Mouse (Mus musculus): ENCODE measurements at regions not wholly inside any gene's neighbourhood (a gene's known extent, or its start where the extent isn't known, plus 50 kb on each side); places are given as distances from the start of the nearest gene placed in this dataset.

DNA sequence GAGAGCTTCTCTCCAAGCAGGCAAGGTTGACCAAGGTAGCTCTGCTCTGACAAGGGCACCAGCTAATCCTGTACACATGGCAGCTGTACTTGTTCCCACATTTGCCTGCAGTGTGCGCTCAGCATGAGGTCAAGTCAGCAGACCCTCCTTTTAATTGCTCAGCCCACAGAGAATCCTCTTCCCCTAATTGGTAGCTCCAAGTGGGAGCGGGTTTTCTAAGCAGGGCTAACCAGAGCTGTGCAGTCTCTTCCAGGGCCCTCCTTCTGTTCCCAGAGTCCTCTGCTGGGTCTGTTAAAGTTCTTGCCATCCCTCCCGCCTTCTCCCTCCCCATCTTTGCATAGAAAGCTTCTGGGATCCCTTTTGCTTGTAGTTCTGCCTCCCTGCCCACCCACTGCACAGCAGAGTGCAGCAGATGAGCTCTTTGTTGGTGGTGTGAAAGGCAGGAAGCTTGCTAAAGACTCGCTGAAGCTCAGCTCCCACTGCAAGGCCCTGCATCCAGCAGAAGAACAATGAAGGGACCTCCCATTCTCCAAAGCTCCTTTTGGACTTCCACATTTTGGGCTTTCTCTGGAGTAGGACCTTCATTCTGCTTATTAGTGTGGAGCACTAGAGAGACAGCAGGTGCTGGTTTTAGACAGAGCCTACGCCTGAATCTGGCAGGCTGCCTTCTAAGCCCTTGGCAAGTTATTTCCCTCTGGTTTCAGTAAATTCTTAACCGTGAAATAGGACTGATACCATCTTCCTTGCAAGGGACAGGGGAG is 235.3 kb upstream of the Serp2 start:
- DNase-seq (ENCODE audit: low spot score in 2 of 2) = peak; percentile 61 to 68

DNA sequence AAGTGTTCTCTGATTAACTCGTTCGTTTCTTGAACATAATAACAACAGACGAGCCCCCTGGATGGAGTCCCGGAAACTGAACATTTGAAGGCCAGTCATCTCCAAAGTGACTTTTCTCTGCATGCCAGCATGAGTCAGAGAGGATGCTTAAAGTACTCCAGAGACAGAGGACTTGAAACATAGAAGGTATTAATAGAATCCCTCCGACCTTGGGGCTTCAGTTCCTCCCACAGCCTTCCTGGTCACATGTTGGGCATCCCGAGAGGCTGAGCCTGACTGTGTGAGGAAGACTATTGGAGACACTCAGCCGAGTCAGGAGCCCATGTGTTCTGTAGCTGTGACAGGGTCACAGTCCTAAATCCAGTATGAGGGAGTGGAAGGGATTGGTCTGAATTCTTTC is 232.7 kb upstream of the Serp2 start:
- no peak for DNase-seq (ENCODE audit: low spot score in 2 of 2)

DNA sequence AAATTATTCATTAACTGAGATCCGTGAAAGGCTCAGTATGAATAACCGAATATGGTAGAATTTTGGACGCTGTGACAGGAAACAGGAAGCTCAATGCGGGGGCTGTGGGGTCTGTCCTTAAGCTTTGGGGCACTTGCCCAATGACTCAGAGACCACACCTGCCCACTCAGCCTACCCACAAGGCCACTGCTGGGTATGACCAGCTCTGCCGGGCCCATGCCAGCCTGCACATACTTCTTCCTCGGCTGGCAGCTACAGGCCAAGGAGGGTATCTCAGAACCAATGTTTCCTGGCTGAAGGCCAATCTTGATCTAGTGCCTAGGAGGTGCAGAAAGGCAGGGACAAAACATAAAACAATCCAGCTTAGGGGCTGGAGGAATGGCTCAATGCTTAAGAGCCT is 230.9 kb upstream of the Serp2 start:
- no peak for DNase-seq (ENCODE audit: low spot score in 2 of 2)

DNA sequence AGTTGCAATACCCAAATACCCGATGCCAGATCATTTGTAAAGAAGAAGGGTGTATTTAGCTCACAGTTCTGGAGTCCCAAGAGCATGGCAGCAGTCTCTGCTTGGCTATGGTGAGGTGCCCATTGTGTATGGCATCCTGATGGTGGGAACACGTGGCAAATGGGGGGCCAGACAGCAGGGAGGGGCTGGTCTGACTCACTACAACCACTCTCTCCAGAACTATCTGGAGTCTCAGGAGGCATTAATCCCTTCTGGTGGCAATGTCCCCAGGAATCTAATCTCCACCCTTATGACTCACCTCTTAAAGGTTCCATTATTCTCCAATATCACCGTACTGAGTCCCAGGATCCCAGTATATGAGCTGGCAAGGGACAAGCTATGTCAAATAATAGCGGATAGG is 229.5 kb upstream of the Serp2 start:
- no peak for DNase-seq (ENCODE audit: low spot score in 2 of 2)

DNA sequence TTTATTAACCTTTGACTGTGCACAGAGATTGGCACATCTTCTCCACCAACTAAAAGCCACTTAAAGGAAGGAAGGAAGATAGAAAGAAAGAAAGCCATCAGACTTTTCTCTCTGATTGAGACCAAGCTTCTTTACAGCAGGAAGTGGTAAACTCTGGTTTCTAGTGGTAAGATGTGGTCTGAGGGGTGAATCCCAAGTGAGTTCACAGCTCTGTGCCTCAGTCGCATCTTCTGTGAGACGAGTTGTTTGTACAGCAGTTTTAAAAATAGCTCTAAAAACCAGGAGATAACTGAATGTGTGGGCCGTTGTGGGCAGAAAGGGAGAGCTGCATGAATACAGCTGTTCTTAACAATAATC is 224.8 kb upstream of the Serp2 start:
- no peak for DNase-seq (ENCODE audit: low spot score in 2 of 2)

DNA sequence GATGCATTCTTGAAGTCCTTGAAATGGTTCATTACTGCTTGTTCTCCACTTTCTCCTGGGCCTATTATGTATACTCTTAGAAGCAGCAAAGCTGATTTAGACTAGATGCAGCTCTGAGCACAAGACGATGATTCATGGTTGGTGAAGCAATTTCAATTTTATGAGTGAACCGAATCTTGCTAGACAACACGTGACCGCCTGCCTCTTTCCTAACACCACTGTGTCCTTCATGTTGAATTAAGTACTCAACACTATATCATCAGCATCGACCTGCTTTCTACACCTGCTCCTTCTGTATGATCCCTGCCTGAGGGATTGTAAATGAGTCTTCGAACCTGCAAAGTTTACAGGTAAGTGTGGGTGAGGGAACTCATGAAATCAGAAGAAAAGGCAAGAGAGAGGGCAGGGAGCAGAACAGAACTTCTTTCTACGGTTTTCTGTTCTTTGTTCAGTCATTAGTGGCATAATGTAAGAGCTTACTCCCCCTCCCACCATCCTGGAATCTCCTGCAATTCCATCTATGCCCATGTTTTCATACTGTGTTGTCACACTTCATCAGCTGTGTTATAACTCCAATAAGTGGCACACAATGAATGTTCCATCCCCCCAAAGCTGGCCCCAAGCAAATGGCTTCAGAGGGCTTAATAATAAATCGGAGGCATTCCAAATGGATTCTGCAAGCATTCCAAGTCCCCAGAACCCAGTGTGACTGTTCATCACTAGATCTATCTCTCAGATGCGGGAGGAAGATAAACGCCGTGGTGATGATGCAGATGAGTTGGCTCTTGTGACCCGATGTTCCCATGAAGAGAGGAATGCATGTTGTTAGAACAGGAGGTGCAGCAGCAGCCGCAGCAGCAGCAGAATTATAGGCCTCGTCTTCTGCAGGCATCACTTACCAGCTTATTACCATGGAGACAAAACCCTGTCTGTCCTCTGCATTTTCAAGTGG is 224.2 kb upstream of the Serp2 start:
- DNase-seq (ENCODE audit: low spot score in 2 of 2) = no peak

DNA sequence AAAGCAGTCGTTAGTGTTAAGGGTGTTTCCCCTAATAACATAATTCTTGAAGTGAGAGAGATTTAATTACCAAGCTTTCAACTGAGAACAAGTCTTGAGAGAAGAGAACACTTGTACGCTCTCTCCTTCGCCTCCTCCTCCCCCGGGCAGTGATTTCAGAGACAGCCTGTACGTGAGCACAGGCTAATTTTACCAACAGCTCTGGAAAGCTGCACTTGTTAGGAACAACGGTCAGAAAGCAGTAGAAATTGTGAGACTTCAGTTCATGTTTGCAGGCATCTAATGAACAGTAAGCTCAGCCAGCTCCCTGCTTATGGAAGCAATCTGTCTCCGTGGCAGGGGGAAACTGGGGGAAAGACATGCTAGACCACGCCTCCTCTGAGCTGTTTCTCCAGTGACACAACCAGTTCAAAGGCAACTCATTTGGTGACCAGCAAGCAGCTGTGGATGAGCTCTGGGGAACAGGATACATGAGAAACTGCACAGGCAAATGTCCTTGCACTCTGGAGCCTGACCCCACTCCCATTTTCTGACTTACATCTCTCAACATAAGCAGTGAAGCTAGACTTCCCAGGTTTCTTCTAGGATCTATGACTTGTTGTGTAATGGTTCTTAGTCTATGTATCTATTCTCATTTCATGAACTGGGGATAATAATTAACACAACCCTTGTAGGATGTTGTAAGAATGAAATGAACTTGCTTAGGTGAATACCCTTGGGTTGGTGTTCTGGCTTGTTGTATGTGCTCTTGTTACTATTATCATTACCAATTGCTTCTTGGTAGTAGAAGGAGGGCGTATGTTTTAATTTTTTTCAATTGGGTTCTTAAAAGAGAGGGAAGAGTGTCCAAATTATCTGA is 222.1 kb upstream of the Serp2 start:
- DNase-seq (ENCODE audit: low spot score in 2 of 2) = peak; percentile 72 to 84

DNA sequence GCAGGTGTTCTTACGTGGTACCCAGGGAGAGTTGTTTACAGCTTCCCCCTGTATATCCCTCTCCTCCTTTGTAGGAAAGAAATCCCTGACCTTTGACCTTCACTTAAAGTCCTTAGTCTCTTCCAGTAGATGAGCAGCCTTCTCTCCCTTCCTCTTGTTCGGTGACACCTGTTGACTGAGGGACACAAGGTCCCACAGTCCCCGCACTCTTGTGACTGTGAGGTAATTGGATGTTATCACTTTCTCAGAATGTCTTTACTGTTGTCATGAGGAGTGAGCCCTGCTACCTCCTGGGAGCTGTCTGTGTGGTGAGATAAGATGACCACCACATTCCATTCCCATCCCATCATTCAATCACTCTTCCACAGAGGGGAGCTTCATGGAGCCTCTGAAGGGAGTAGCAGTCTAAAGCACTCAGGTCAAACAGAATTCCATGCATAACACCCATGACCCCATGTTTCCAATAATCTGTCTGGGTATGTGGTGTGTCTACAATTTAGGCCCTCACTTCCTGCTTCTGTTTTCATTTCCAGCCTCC is 218.8 kb upstream of the Serp2 start:
- no peak for DNase-seq (ENCODE audit: low spot score in 2 of 2)

DNA sequence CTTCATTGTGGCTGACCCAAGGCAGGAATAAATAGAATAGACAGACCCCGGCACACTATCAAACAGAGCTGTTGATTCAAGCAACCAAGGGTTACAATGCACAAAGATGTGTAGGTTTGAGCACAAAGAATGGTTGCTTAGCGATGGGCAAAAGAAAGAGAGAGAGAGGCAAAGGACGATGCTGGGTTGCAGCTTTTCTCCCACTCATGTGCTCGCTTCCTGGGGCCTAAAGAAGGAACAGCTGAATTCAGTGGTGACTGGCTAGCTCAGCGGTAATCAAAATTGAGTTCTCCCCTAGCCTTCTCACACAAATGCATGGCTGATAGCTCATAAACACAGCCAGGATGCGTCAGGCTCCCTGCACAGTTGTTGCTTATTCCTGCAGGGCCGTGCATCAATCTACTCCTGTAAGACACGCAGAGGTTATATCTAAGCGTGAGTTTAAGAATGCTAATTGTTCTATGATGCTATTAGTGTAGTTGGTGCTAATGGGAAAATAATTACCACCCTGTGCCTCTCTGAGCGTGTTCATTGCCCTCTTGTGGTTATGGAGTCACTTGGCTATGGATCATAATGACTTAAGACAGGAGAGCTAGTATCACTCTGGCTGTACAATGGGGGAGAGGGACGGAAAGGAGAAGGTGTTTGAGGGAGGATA is 216.2 kb upstream of the Serp2 start:
- no peak for DNase-seq (ENCODE audit: low spot score in 2 of 2)

DNA sequence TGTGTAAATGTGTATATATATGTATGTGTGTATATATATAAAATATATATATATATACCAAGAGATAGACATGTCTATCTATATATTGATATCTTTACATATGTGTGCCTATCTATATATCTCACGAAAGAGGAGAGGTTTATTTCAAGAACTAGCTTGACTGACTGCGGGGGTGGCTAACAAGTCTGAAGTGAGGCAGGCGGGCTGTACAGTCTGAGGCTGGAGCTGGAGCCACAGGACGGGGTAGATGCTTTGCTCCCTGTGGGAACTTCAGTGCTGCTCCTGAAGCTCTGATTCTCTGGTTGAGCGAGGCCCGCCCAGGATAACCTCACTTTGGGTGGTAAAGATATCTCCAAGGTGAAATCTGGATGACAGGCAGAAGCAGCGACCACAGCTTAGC is 213.4 kb upstream of the Serp2 start:
- DNase-seq (ENCODE audit: low spot score in 2 of 2) = no peak

DNA sequence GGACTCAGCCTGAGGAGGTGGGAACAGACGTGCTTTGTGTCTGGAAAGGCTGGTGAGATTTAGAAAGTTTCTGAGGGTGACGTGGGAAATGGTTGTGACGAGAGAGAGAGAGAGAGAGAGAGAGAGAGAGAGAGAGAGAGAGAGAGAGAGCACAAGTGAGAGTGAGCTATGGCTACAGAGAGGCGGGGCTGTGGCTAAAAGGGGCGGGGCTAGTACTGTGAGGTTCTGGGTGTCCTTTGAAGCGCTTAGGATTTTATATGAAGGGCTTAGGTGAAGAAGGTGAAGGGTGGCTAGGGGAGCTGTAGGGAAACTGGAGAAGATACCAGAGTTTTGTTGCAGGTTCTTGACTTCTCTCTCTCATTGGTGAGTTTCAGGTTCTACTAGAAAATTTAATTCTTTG is 210.6 kb upstream of the Serp2 start:
- no peak for DNase-seq (ENCODE audit: low spot score in 2 of 2)

DNA sequence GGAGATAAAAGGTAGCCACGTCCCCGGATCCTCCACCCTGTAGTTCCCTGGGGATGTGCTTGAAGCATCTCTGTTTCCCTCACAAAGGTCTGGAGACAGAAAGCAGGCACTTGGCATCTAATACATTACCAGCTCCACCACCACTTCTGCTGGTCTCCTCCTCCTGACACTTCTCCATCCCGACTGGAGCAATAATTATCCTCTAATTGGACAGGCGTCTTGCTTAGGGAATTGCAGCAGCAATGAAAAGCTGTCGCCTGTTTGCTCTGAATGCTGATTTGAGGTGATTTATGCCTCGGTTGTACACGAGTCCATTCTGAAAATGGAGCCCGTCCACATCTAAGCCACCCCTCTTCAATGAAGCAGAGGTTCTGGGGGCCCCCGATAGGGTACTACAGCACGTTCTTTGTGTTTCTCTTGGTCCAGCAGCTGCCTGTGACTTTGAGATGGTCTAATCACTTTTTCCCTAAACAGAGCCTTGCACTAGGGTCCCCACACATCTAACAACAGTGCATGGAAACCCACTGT is 209.6 kb upstream of the Serp2 start:
- no peak for DNase-seq (ENCODE audit: low spot score in 2 of 2)

DNA sequence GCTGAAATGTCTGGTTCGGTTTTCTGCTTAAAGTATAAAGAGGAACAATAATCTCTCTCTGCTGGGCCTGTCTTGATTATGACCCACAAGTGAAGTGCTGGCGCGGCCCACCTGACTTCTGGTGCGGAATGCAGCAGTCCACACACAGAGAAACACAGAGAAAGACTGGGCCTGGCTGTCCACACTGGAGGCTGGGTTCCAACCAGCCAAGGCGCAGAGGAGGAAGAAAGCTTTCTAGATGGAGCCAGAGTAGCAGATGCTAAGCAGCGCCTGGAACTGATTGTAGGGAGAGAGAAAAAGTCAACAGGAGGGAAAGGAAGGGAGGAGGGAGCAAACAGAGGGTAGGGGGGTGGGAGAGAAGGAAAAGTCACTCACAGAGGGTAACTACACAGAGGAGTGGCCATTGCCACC is 208.4 kb upstream of the Serp2 start:
- DNase-seq (ENCODE audit: low spot score in 2 of 2) = peak in 1 of 2 experiments; percentile 67

DNA sequence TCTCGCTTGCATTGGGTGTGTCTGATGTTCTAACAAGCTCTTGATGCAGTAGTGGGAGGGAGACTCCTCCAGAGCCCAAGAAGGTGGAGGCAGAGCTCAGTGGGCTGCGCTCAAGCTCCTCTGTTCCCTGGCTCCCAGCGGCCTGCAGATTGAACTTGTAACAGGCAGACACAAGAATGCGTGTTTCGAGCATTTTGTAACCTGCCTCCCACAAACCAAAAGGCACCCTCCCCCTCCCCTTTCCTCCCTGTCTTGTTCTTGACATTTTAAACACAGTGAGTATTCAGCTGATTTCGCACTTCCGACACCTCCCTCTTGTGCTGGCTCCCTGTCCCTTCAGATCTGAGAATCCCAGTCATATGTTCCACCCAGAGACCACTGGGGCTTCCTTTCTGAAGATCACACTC is 207.7 kb upstream of the Serp2 start:
- peak; percentile 71 to 81 for DNase-seq (ENCODE audit: low spot score in 2 of 2)

DNA sequence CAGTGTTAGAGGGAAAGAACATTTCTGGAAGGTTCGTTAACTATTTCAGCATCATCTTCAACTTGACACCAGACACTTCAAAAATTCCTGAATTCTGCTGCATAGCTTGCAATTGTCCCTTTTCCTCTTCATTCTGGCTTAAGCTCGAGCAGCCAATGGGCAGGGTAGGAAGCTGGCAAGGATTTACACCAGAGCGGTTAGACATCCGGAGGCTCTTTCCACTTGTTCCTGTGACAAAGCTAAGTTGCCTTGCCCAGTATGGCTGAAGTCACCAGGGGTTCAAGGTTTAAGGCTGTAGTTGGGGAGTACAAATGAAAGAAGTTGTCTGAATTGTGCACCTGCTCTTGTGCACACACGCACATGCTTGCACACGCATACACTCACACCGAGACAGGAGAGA is 206.8 kb upstream of the Serp2 start:
- DNase-seq (ENCODE audit: low spot score in 2 of 2) = no peak

DNA sequence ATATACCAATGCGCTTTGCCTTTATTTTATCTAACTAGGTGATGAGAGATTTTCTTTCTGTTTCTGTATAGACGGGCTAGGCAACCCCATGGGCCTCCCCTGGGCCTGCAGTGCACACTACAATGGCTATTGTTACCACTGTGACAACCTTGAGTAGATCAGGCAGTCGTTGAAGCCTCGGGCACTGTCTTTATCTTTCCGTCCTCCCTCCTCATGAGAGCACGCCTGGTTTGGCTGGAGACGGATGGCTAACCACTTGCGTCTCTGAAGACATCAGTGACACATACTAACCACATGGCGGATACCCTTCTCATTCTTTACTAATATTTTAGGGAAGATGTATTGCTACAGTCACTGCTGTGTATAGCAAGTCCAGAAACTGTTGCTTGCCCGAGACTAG is 206.1 kb upstream of the Serp2 start:
- DNase-seq (ENCODE audit: low spot score in 2 of 2) = no peak

DNA sequence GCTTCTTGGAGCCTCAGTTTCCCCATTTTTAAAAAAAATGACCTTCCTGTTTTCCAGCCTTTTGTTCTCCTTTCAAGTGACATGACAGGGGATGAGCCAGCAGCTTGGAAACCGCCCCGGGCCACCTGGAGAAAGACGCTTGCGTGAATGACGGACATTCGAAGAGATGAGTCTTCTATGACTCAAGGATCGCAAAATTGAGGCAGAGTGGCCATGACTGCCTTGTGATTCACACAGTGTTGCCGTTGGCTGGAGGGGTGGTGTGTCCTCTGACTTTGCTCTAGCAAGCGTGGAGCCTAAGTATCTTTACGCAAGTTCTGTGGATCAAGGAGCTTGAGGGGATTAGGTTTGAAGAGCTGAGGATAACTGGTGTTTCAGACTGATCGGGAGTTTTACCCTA is 205.0 kb upstream of the Serp2 start:
- no peak for DNase-seq (ENCODE audit: low spot score in 2 of 2)

DNA sequence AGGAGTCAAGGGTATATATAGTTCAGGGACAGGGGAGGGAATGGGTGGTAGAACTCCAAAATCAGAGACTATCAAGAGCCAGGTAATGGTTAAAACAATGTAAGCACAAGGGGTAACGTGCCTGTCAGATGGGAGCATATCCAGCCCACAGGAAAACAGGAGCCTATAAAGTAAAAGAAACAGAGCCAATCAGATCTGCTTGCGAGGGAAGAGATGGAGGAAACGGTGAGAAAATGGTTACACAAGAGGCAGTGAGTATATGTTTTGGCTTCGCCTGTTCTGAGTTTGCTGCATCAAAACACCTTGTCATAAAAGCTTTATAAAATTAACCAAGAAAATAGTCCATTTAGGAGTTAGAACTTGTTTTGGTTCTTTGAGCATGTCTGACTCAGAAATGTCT is 204.6 kb upstream of the Serp2 start:
- no peak for DNase-seq (ENCODE audit: low spot score in 2 of 2)

DNA sequence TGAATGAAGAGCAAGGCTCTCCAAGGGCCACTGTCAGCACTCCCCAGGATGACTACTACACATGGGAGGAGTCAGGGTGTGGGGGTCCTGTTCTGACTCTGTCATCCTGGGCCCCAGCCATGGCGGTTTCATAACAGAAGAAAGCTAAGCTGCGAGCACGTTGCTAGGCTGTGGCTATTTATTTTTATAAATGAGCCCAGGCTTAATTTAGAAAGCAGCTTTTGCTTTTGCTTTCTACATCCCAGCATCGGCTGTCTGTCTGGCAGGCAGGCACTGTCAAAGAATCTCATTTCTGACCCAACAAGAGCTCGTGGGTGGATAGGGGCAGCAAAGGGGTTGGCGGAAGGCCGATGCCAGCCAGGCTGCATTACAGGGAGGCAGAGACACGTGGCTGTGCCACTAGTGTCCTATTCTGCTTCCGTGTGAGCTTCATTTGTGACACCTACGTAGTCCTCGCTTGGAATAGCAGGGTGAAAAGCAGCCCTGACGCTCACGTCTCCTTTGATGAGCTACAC is 203.9 kb upstream of the Serp2 start:
- DNase-seq (ENCODE audit: low spot score in 2 of 2) = peak; percentile 75 to 91

DNA sequence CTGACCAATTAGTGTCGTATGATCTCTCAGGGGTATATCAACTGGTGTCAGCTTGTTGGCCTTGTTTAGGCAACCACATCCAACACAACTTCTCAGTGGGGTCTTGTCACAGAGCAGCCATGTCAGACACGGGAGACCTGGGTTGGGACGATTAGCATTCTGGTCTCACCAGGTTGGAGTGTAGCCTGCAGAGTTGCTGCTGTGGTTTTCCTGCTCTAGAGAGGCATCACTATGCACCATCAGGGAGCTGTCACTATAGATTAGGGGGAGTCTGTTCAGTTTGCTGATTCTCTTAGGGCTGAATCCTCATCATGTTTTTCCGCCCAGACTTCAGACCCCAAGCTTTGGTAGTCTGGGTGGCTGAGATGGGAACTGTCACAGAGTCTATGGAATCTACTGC is 202.7 kb upstream of the Serp2 start:
- DNase-seq (ENCODE audit: low spot score in 2 of 2) = no peak
